Mouse (Mus musculus) large intestine, adult 2 months (tissue): Measurements from ENCODE around the gene Cstf2t. TPM values are rescaled to one million over a fixed set of nuclear protein-coding genes. Genes with fewer than 3 reads are reported as not detected.

Experiments
- DNase-seq: peaks from one replicate; pipeline ENCODE4 v3.0.0-alpha.2; 2012; ENCODE audit warnings: low read depth, low spot score
- WGBS: fragments of 180-500 bp; shearing (Covaris S2); methylation state at CpG from one replicate; pipeline ENCODE4 v1.1.7; 2018; 5-methylcytosine and 5-hydroxymethylcytosine counted together
- polyA plus RNA-seq: library from polyadenylated mRNA; depleted of rRNA; stranded (reverse); fragments of >200 nt; gene quantifications from 2 replicates; pipeline ENCODE4 v1.2.3, GENCODE M21; 2012; rRNA removed

The Cstf2t gene
- polyA plus RNA-seq, result 8.5 and 10.1 TPM in 2 replicates

GRCm38 (mm10) chr19:31082662-31083429, at the start of gene Cstf2t:
TSS of gene Cstf2t (plus strand) at chr19:31082837.
- 4% methylated on average over 56 of the region's 56 CpGs for WGBS
- DNase-seq, result peak; percentile 89

GRCm38 (mm10) chr19:31038951-31039350, 43.7 kb upstream of the Cstf2t start:
- WGBS, result 78% methylated on average over 3 of the region's 3 CpGs
- no peak for DNase-seq

- 80% methylated on average over 2 of the region's 2 CpGs for WGBS
- DNase-seq, result no peak
These were observed 41.4 kb upstream of the Cstf2t start for GRCm38 (mm10) chr19:31040948-31041847.

GRCm38 (mm10) chr19:31046601-31047000, 36.0 kb upstream of the Cstf2t start:
- 97% methylated on average over 4 of the region's 4 CpGs for WGBS
- DNase-seq, result no peak

- 60% methylated on average over 1 of the region's 1 CpGs for WGBS
- no peak for DNase-seq
These were observed 17.9 kb upstream of the Cstf2t start for GRCm38 (mm10) chr19:31064740-31065139.

- no peak for DNase-seq
- 62% methylated on average over 11 of the region's 11 CpGs for WGBS
These were observed 17.3 kb upstream of the Cstf2t start for GRCm38 (mm10) chr19:31065206-31065781.

GRCm38 (mm10) chr19:31073959-31074716, 8.5 kb upstream of the Cstf2t start:
- WGBS, result 66% methylated on average over 24 of the region's 24 CpGs
- DNase-seq, result no peak

- WGBS, result 13% methylated on average over 3 of the region's 3 CpGs
These were observed 7.9 kb upstream of the Cstf2t start for GRCm38 (mm10) chr19:31074717-31075063.

GRCm38 (mm10) chr19:31076106-31076505, 6.5 kb upstream of the Cstf2t start:
- WGBS, result 94% methylated on average over 4 of the region's 4 CpGs
- no peak for DNase-seq

More at GRCm38 (mm10) chr19:31074717-31075063, 7.9 kb upstream of the Cstf2t start:
- no peak for DNase-seq

GRCm38 (mm10) chr19:31078241-31078640, 4.4 kb upstream of the Cstf2t start:
- no peak for DNase-seq
- WGBS, result 67% methylated on average over 3 of the region's 3 CpGs

- 15% methylated on average over 7 of the region's 7 CpGs for WGBS
These were observed 411 bp upstream of the Cstf2t start for GRCm38 (mm10) chr19:31082226-31082625.

GRCm38 (mm10) chr19:31083761-31084160, 1.1 kb downstream of the Cstf2t start:
- DNase-seq, result no peak
- 96% methylated on average over 8 of the region's 8 CpGs for WGBS

More at GRCm38 (mm10) chr19:31082226-31082625, 411 bp upstream of the Cstf2t start:
- DNase-seq, result no peak

- WGBS, result 76% methylated on average over 3 of the region's 3 CpGs
- no peak for DNase-seq
These were observed 15.2 kb downstream of the Cstf2t start for GRCm38 (mm10) chr19:31097857-31098256.

- DNase-seq, result no peak
These were observed 16.7 kb downstream of the Cstf2t start for GRCm38 (mm10) chr19:31099369-31099768.

GRCm38 (mm10) chr19:31104764-31105163, 22.1 kb downstream of the Cstf2t start:
- DNase-seq, result no peak
- WGBS, result 70% methylated on average over 6 of the region's 6 CpGs

More at GRCm38 (mm10) chr19:31099369-31099768, 16.7 kb downstream of the Cstf2t start:
- 79% methylated on average over 3 of the region's 3 CpGs for WGBS

GRCm38 (mm10) chr19:31106036-31106435, 23.4 kb downstream of the Cstf2t start:
- WGBS, result 70% methylated on average over 3 of the region's 3 CpGs
- DNase-seq, result no peak

- WGBS, result 45% methylated on average over 9 of the region's 9 CpGs
These were observed 24.4 kb downstream of the Cstf2t start for GRCm38 (mm10) chr19:31106835-31107554.

GRCm38 (mm10) chr19:31114690-31115089, 32.1 kb downstream of the Cstf2t start:
- DNase-seq, result no peak
- 50% methylated on average over 4 of the region's 4 CpGs for WGBS

More at GRCm38 (mm10) chr19:31106835-31107554, 24.4 kb downstream of the Cstf2t start:
- DNase-seq, result no peak

GRCm38 (mm10) chr19:31124628-31125027, 42.0 kb downstream of the Cstf2t start:
- WGBS, result 84% methylated on average over 3 of the region's 3 CpGs
- DNase-seq, result no peak
